Mouse (Mus musculus) colon, adult 2 months (tissue): Measurements from ENCODE around the gene 2810021J22Rik. TPM values are rescaled to one million over a fixed set of nuclear protein-coding genes. Genes with fewer than 3 reads are reported as not detected.

Experiments
- polyA plus RNA-seq: library from polyadenylated mRNA; depleted of rRNA; stranded (reverse); fragments of >200 nt; gene quantifications from 2 replicates; pipeline ENCODE4 v1.2.3, GENCODE M21; 2012; rRNA removed

The 2810021J22Rik gene
- polyA plus RNA-seq, result 1.4 and 2.9 TPM in 2 replicates

DNA sequence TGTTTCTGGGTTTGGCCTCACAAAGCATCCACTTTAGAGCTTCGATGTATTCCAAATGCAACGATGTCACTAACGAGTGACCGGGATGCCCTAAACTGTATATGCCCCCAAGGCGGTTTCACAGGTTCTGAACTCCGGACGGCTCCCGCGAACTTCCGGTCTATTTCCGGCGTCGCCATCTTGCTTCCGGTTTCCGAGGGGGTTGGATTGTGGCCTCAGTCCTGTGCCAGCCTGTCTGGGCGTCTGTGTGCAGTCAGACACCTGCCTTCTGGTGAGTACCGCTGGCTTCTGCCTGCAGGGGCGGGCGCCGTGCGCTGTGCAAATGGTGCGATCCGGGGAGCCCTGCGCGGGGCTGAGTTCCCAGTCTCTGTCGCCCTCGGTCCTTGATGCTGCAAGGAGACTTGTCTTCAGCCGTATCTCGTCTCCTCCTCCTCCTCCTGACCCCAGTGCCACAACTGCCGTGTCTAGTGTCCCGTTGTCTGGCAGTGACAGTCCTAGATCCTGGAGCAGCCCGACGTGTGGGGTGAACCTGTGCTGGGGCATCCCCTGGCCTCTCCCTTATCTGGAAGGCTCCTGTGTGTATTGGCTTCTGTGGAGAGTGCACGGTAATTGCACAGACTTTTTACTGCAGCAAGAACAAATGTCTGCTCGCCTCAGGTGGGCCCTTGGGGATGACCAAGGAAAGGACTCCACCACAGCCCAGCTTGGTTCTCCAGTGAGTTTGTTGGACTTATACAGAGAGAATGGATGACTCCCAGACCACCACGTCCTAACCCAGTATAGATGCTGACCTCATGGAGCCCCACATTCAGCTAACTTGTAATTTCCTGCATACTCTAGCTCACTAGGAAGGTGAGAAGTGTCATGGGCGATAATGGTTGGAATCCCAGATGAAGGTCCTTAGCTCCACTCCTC is at the start of gene 2810021J22Rik:
TSS of gene 2810021J22Rik (plus strand) at position 178 of the 915 bp plus-strand sequence.

DNA sequence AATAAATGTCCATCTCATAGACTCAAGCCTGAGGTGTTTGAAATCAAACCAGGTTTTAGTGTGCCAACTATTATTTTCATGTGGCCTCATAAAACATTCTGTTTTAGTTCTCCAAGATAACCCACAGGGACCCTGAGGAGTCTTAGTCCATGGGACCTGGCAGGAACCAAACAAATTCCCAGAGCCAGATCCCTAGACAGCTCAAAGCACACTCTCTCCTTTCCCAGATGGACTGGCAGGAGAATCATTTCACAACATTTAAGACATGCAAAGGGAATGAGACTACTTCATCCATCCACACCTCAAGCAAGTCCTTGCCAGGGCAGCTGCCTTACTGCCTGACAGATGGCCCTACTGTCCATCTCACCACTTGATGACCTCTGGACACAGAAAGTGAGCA is 38.1 kb upstream of the 2810021J22Rik start, which contains the start of gene Olfr312:
TSS of gene Olfr312 (plus strand) at position 301 of the 400 bp plus-strand sequence.

DNA sequence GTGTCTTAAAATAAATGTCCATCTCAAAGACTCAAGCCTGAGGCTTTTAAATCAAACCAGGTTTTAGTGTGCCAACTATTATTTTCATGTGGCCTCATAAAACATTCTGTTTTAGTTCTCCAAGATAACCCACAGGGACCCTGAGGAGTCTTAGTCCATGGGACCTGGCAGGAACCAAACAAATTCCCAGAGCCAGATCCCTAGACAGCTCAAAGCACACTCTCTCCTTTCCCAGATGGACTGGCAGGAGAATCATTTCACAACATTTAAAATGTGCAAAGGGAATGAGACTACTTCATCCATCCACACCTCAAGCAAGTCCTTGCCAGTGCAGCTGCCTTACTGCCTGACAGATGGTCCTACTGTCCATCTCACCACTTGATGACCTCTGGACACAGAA is 28.1 kb upstream of the 2810021J22Rik start, which contains the start of gene Olfr311:
TSS of gene Olfr311 (plus strand) at position 301 of the 400 bp plus-strand sequence.

DNA sequence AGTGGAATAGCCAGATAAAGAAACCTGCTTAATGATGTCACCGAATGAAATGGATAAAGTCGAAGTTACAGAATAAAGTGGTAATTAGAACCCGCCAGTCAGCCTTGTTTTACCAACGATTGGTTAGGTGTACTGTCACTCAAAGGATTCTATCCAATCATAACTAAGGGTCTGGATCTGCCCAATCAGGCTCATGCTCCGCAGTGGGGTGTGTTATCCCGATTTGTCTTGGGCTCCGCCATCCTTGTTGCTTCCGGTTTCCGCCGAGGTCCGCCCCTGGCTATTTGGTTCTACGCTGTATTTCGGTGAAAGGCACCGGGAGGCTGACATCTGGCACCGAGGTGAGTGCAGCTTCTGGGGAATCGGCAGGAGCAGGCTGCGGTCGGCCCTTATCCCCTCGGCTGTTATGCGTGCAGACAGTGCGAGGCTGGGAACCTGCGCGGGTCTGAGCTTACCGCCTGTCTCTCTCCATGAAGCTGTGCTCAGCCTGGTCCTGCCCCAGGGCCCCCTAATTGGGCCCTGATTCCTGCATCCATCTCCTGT is 20.0 kb upstream of the 2810021J22Rik start, which contains the start of gene Gm12258:
TSS of gene Gm12258 (plus strand) at position 240 of the 543 bp plus-strand sequence.

DNA sequence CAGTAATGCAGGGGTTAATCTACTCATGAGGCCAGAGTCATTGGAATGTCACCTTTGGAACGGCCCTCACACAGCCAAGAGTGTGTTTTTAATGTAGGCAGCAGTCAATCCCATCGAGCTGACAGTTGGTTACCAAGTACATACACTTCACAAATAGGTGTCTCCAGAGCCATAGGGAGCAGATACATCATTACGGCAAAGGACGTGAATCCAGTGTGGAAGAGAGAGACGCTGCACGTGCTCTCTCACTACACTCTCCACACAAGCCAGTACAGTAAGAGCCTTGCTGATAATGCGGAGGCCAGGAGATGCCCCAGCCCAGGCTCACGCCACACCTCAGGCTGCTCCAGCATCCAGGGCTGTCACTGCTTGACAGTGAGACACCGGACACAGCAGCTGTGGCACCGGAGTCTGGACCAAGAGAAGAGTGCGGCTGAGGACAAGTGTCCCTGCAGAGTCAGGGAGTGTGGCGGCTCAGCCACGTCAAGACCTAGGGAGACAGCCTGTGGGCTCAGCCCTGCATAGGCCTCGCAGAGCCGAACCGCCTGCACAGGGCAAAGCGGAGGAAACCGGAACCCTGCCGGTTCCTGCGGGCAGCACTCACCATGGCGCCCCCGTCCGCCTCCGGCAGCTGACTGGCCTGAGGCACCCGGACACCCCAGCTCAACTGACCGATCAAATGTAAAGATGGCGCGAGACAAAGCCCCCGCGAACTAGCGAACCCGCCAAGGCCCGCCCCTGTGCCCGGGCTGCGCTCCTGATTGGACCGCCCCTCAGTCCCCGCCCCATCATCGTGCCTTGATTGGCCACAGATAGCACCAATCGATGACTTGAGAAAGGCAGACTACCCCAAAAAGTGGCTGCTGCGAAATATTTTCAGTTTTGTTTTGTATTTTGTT is 36.7 kb downstream of the 2810021J22Rik start, which contains the start of gene Zfp39:
TSS of gene Zfp39 (minus strand) at position 715 of the 899 bp plus-strand sequence.

DNA sequence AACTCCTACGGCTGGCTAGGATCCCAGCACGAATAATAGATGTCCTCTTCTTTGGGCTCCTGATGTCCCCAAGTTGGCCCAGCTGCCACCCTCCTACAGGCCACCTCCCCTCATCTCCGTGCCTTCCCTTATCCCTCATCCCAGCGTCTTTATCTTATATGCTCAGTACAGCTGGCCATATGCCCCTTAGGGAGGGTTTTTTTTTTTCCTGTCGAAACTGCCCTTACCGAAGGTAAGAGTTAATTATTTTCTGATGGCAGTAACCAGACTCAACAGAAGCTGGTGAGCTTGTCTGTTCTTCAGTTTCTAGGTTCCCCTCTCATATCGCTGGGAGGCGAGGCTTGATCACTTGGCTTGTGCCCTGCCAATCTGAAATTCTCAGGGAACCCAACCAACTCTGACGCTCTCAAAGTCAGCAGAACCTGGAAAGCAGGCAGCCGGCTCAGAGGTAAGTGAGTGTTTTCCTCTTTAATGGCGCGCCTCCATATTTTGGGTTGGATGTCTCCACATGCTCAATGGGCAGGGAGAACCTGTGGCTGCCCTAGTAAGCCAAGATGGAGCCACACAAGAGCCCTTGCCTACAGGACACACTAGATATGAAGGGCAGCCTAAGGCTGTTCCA is 50.8 kb downstream of the 2810021J22Rik start, which contains the start of gene Btnl10:
TSS of gene Btnl10 (plus strand) at position 164 of the 622 bp plus-strand sequence.

Other genes starting within 250 kb of the 2810021J22Rik start
- gene Olfr323, start 236.7 kb upstream of the 2810021J22Rik start, polyA plus RNA-seq, result not detected in 2 replicates
- not detected in 2 replicates for gene Trim58, start 226.8 kb upstream of the 2810021J22Rik start, polyA plus RNA-seq
- gene Olfr322, start 208.4 kb upstream of the 2810021J22Rik start, polyA plus RNA-seq, result not detected in 2 replicates
- not detected in 2 replicates for gene Olfr320, start 186.1 kb upstream of the 2810021J22Rik start, polyA plus RNA-seq
- not detected in 2 replicates for gene Olfr319, start 168.1 kb upstream of the 2810021J22Rik start, polyA plus RNA-seq
- not detected in 2 replicates for gene Olfr318, start 143.2 kb upstream of the 2810021J22Rik start, polyA plus RNA-seq
- gene Olfr317, start 128.0 kb upstream of the 2810021J22Rik start, polyA plus RNA-seq, result not detected in 2 replicates
- not detected in 2 replicates for gene Olfr316, start 114.5 kb upstream of the 2810021J22Rik start, polyA plus RNA-seq
- not detected in 2 replicates for gene Olfr315, start 94.0 kb upstream of the 2810021J22Rik start, polyA plus RNA-seq
- not detected in 2 replicates for gene Olfr314, start 84.3 kb upstream of the 2810021J22Rik start, polyA plus RNA-seq
- 0.59 TPM in 1 of 2 replicates, not detected in the other for gene Fam183b, start 65.3 kb upstream of the 2810021J22Rik start, polyA plus RNA-seq
- gene Olfr313, start 52.2 kb upstream of the 2810021J22Rik start, polyA plus RNA-seq, result not detected in 2 replicates
- gene Olfr312, start 38.0 kb upstream of the 2810021J22Rik start, polyA plus RNA-seq, result not detected in 2 replicates
- gene Olfr311, start 28.0 kb upstream of the 2810021J22Rik start, polyA plus RNA-seq, result not detected in 2 replicates
- gene Gm12258, start 20.1 kb upstream of the 2810021J22Rik start, polyA plus RNA-seq, result 1.5 and 1.7 TPM in 2 replicates
- gene Zfp39, start 37.0 kb downstream of the 2810021J22Rik start, polyA plus RNA-seq, result 0.48 and 0.78 TPM in 2 replicates
- not detected in 2 replicates for gene Btnl10, start 50.7 kb downstream of the 2810021J22Rik start, polyA plus RNA-seq
- 191 and 200 TPM in 2 replicates for gene Rnf187, start 71.7 kb downstream of the 2810021J22Rik start, polyA plus RNA-seq
- 4.6 and 8.8 TPM in 2 replicates for gene Hist3h2ba, start 81.7 kb downstream of the 2810021J22Rik start, polyA plus RNA-seq
- gene Hist3h2a, start 87.5 kb downstream of the 2810021J22Rik start, polyA plus RNA-seq, result 18.4 and 25.8 TPM in 2 replicates
- gene Trim17, start 87.5 kb downstream of the 2810021J22Rik start, polyA plus RNA-seq, result 0.22 and 0.46 TPM in 2 replicates
- gene Trim11, start 110.9 kb downstream of the 2810021J22Rik start, polyA plus RNA-seq, result 39.6 and 41.5 TPM in 2 replicates